Mouse (Mus musculus) liver, adult 2 months (tissue): ENCODE measurements around the gene Srp9. TPM values are rescaled to one million over a fixed set of nuclear protein-coding genes. Genes with fewer than 3 reads are reported as not detected.

Source experiments
- DNase-seq: peaks from one replicate; pipeline ENCODE4 v3.0.0-alpha.2; 2011; ENCODE audit warnings: low read depth, low spot score; ENCODE audit errors: extremely low read depth
- H3K27ac ChIP-seq: fragments of 200-500 bp; replicated peaks from 2 replicates; pipeline ENCODE4 v1.5.1; 2012; ENCODE audit warnings: low read depth, mild to moderate bottlenecking, control low read depth, inconsistent platforms, low read length; ENCODE audit not compliant: insufficient read depth
- H3K27me3 ChIP-seq: fragments of 200-500 bp; 2 replicates; pipeline ENCODE4 v1.6.1; 2012; ENCODE audit warnings: mild to moderate bottlenecking, moderate library complexity, low read length, inconsistent platforms; ENCODE audit not compliant: control insufficient read depth, insufficient read depth
- H3K36me3 ChIP-seq: fragments of 200-500 bp; 2 replicates; pipeline ENCODE4 v1.6.1; 2012; ENCODE audit warnings: low read length, inconsistent platforms; ENCODE audit not compliant: control insufficient read depth, insufficient read depth
- H3K4me1 ChIP-seq: fragments of 200-500 bp; 2 replicates; pipeline ENCODE4 v1.6.1; 2011; ENCODE audit warnings: low read length; ENCODE audit not compliant: control insufficient read depth, insufficient read depth
- H3K4me3 ChIP-seq: fragments of 200-500 bp; 2 replicates; pipeline ENCODE4 v1.5.1; 2011; ENCODE audit warnings: low read depth, mild to moderate bottlenecking, control low read depth, low read length, moderate library complexity; ENCODE audit not compliant: insufficient read depth
- H3K79me2 ChIP-seq: fragments of 200-500 bp; 2 replicates; pipeline ENCODE4 v1.6.1; 2012; ENCODE audit warnings: inconsistent platforms, mild to moderate bottlenecking, low read length, moderate library complexity; ENCODE audit not compliant: control insufficient read depth, insufficient read depth
- H3K9ac ChIP-seq: fragments of 200-500 bp; 2 replicates; pipeline ENCODE4 v1.6.1; 2012; ENCODE audit warnings: low read depth, mild to moderate bottlenecking, control low read depth, inconsistent platforms, low read length
- CTCF ChIP-seq: fragments of 200-500 bp; IDR thresholded peaks from 2 replicates; pipeline ENCODE4 v1.5.1; 2011; ENCODE audit warnings: low read depth, low read length, control low read depth
- POLR2A ChIP-seq: fragments of 200-500 bp; IDR thresholded peaks from 2 replicates; pipeline ENCODE4 v1.6.1; 2011; ENCODE audit warnings: low read length, control low read depth; ENCODE audit not compliant: insufficient read depth; ENCODE audit errors: extremely low read depth
- WGBS: fragments of 180-500 bp; shearing (Covaris S2); methylation state at CpG from one replicate; pipeline ENCODE4 v1.1.7; 2018; 5-methylcytosine and 5-hydroxymethylcytosine counted together
- polyA plus RNA-seq: library from polyadenylated mRNA; depleted of rRNA; stranded (reverse); fragments of >200 nt; gene quantifications from 2 replicates; pipeline ENCODE4 v1.2.3, GENCODE M21; 2012
- total RNA-seq: library from RNA; depleted of rRNA; stranded (reverse); fragments of >200 nt; gene quantifications from 2 replicates; pipeline ENCODE4 v1.2.3, GENCODE M21; 2014

Gene Srp9
- total and polyA plus RNA-seq, 2 experiments: 47.7 to 110 TPM

DNA sequence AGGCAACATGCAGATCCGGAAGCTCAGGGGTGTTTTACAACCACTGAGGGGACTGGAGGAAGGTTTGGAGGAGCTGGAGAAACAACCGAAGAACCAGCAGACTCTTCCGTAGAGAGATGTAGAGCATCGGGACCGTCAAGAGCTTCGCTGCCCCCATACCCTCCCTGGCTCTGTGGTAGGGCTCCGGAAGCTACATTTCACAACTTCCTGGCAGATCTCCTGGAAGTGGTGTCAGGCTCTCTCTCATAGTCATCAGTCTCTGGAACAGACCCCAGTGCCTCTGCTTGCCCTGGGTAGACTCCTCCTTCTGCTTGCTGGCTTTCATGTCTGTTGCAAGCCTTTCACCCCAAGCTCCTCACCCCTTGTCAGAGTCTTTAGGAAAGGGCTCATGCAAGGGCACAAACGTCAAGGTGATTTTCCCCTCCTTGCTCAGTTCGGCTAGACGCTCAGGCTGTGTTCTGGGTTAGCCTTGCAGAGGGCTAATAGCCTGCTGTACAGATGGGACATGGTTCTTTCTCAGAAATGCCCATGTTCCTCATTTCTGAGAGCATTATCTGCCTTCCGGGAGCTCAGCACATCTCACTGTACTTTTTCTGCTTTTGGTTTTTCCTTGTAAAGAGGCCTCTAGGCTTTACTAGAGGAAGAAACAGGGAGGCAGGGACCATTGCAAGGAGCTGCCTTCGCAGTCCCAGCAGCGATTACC lies 16.0 kb upstream of the Srp9 start:
- H3K4me3 ChIP-seq: no peak overlapping the region
- TF ChIP-seq CTCF (no peak), POLR2A (no peak)
- no peak overlapping the region for H3K27ac ChIP-seq
- no peaks in the 10 kb centered on the region for H3K4me1 ChIP-seq
- 71% methylated on average over 13 of the region's 13 CpGs for WGBS
- no peaks in the 10 kb centered on the region for H3K27me3 ChIP-seq
- DNase-seq: no peak
- no peak overlapping the region for H3K9ac ChIP-seq
- H3K36me3 ChIP-seq: no peaks in the 10 kb centered on the region
- no peaks in the 10 kb centered on the region for H3K79me2 ChIP-seq

DNA sequence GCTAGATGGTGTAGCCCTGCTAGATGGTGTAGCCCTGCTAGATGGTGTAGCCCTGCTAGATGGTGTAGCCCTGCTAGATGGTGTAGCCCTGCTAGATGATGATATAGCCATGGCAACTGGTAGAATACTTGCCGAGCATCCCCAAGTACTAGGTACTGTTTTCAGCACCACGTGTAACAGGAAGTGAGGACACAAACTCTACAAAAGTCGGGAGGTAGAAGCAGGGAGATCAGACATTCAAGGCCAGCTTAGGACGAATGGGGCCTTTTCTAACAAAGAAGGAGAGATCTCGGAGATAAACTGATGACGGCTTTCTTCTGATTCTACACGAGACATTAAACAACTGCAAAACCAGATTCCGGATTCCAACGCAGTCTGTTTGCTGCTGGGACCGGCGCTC lies 14.4 kb upstream of the Srp9 start:
- 86% methylated on average over 11 of the region's 11 CpGs for WGBS
- Histone ChIP-seq H3K4me1 (no peaks in the 10 kb centered on the region), H3K79me2 (no peaks in the 10 kb centered on the region), H3K27ac (no peak overlapping the region), H3K4me3 (no peak overlapping the region), H3K9ac (no peak overlapping the region), H3K27me3 (no peaks in the 10 kb centered on the region), H3K36me3 (no peaks in the 10 kb centered on the region)
- no peak for DNase-seq
- no peak for TF ChIP-seq POLR2A
- no peak for TF ChIP-seq CTCF

- TF ChIP-seq POLR2A (no peak), CTCF (no peak)
- DNase-seq: no peak
- Histone ChIP-seq H3K36me3 (no peaks in the 10 kb centered on the region), H3K79me2 (no peaks in the 10 kb centered on the region), H3K27ac (no peak overlapping the region), H3K9ac (no peak overlapping the region), H3K27me3 (no peaks in the 10 kb centered on the region), H3K4me1 (no peaks in the 10 kb centered on the region), H3K4me3 (no peak overlapping the region)
- WGBS: 73% methylated on average over 15 of the region's 15 CpGs
These were observed 13.7 kb upstream of the Srp9 start for GRCm38 (mm10) chr1:182110708-182111385.

DNA sequence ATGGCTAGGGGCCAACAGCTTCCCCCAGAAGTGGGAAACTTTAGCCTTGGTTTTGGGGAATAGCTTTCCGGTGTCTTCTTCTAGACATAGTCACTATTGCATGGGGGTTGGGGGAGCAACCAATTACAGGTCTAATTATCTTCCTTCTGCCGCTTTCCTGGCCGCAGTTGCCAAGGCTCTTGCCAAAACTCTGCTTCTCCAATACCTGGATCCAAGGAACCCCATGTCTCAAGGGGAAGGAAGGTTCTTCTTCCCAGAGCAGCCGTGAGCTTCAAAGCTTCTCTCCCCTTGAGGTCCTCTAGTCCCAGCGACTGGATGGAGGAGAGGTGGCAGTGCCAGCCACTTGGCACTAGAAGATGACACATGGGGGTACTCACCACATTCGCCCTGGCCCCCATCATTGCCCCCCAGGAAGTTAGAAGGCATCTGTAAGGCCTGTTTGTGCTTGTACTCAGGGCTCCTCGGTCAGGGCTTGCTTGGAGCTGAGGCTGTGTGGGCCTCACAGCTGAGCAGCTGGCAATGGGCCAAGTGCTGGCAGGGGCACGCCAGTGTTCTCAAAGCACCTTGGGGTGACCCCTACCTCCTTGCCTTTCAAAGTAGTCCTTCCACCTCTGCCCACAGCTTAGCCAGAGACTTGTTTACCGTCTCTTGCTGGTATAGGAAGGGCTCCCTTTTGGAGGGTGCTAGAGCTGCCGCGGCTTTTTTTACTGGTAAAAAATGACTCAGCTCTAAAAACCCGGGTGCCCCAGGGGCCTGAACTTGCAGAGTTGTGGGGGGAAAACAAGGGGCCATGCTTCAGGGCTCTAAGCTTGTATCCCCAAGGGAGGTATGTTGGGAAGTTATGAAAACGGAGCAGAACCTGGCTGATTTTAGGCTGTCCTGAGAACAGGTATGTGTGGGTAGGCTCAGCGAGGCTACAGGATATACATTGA lies 12.9 kb upstream of the Srp9 start:
- Histone ChIP-seq H3K27me3 (no peaks in the 10 kb centered on the region), H3K27ac (no peak overlapping the region), H3K9ac (no peak overlapping the region), H3K36me3 (no peaks in the 10 kb centered on the region), H3K4me3 (no peak overlapping the region), H3K79me2 (no peaks in the 10 kb centered on the region), H3K4me1 (no peaks in the 10 kb centered on the region)
- TF ChIP-seq POLR2A (no peak), CTCF (no peak)
- no peak for DNase-seq
- 81% methylated on average over 14 of the region's 14 CpGs for WGBS

GRCm38 (mm10) chr1:182112385-182112784 lies 12.2 kb upstream of the Srp9 start:
- 91% methylated on average over 15 of the region's 15 CpGs for WGBS
- H3K4me3 ChIP-seq: no peak overlapping the region
- H3K9ac ChIP-seq: no peak overlapping the region
- H3K27ac ChIP-seq: no peak overlapping the region
- H3K79me2 ChIP-seq: no peaks in the 10 kb centered on the region
- TF ChIP-seq CTCF (no peak), POLR2A (no peak)
- no peaks in the 10 kb centered on the region for H3K27me3 ChIP-seq
- no peaks in the 10 kb centered on the region for H3K36me3 ChIP-seq
- no peak for DNase-seq
- H3K4me1 ChIP-seq: no peaks in the 10 kb centered on the region
